Mouse (Mus musculus) splenic B cell, adult 2 months (primary cell): ENCODE data around the gene Cela3b.

Source experiments
- DNase-seq: peaks from one replicate; pipeline ENCODE4 v3.0.0-alpha.2; 2011; ENCODE audit warnings: low read depth, low spot score
- H3K27me3 ChIP-seq: 2 replicates; pipeline ENCODE4 v1.6.1; 2012; ENCODE audit warnings: mild to moderate bottlenecking, low read length, moderate library complexity, mixed read lengths; ENCODE audit not compliant: control insufficient read depth, poor library complexity, insufficient read depth, severe bottlenecking
- H3K36me3 ChIP-seq: 2 replicates; pipeline ENCODE4 v1.6.1; 2012; ENCODE audit warnings: mild to moderate bottlenecking, low read length, moderate library complexity, mixed read lengths; ENCODE audit not compliant: control insufficient read depth, poor library complexity, insufficient read depth, severe bottlenecking

Cela3b gene

DNA sequence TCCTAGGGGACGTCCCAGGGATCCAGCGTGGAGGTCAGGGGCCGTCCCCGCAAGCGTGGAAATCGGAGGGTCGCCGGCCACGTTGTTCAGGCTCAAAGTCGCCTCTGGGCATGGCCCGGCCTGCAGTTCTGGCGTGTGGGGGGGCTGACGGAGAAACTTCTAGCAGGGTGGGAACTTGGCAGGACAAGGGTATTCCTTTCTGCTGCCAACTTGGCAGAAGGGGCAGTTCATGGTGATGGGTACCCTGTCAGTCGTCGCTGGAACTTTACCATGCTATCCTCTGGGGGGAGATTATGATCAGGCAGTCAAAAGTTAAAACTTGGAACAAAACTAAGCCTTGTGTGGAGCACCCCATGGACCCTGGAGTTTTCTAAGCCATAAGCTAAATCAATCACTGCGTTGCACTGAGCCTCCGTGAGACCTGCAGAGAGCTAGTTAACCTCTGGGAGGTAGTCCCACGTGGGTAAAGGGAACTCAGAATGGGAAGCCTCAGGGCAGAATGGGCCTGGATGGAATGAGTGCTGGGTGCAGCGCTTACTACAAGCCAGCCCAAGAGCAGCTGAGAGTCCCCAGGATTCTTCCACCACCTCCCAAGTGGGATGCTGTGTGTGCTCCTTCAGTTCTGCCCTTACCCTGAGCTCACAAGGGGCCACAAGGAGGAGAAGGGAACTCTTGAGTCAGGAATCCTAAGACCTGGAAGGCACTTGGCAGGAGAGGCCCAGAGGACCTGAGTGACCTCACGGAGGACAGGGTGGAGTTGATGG is 38.9 kb upstream of the Cela3b start:
- no peaks in the 10 kb centered on the region; the same call in 1 of the 2 replicates for H3K27me3 ChIP-seq
- no peaks in the 10 kb centered on the region for H3K36me3 ChIP-seq
- peak; percentile 27 for DNase-seq

DNA sequence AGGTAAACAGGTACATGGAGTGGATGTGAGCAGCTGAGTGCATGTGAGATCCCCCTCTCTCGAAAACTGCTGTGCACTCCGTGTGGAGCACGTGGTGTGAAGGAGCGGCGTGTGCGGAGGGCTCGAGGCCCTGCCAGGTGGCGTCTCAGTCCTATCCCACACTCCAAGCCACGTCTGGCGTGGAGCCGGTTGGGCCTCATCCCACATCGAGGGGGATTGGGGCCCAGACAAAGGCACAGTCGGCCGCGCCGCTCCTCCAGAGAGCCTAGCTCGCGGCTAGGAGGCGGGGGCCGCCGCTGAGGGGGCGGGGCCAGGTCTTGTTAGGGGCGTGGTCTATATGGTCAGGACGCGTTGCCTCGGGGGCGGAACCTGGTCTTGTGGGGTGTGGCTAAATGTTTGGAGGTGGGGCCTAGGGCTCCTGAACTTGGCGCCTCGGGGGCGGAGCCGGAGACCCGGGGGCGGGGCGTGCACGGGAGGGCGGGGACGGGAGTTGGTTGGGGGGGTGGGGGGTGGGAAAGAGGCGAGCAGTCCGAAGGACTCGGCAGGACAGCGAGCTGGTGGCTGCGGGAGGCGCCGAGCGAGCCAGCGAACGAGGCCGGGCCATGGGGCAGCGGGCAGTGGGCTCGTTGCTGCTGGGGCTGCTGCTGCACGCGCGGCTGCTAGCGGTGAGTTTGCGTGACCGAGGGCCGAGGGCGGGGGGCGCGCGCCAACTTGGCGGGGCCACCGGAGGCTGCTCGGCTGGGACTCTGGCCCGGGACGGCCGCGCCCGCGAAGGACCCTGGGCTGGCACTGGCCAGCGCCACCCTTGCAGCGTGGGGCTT is 38.1 kb upstream of the Cela3b start, which contains the start of gene Hspg2:
Gene Hspg2 (plus strand): TSS at position 510 of the 821 bp plus-strand sequence.
- Histone ChIP-seq H3K36me3 (no peaks in the 10 kb centered on the region), H3K27me3 (no peaks in the 10 kb centered on the region; the same call in 1 of the 2 replicates)
- peak; percentile 92 for DNase-seq

DNA sequence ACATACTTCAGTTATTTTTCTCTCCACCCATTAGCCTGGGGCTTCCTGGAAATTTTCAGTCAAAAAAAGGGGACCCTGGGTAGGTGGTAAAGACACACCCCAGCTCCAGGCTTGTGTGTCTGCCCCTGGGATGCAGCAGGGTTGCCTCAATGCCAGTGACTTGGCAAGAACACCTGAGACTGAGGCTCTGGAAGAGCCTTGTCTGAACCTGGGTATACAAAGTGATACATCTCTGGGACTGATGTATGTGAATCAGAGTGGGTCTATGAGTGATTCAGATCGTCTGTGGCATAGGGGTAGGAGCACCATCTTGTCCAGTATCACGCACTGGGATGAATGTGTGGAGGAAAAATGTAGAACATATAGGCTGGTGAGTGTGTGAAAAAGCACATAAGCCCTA is 37.2 kb upstream of the Cela3b start:
- Histone ChIP-seq H3K36me3 (no peaks in the 10 kb centered on the region), H3K27me3 (no peaks in the 10 kb centered on the region; the same call in 1 of the 2 replicates)
- DNase-seq, result no peak

DNA sequence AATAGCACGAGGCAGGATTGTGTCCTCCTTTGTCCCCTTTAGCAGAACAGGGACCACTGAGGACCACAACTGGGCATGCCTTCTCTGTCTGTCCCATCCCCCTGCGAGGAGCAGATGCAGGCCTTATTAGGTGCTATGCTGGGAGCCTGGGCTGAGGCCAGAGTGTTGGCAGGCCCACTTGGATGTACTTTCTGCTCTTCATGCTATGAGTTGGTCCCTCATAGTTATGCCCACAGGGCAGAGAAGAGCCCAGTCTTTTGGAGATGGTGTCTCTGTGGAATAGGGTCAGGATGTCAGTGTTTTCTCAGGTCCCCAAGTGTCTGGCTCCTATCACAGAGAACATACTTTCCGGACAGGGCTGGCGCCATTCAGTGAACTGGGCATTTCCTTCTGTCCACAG is 36.7 kb upstream of the Cela3b start:
- Histone ChIP-seq H3K36me3 (no peaks in the 10 kb centered on the region), H3K27me3 (no peaks in the 10 kb centered on the region; the same call in 1 of the 2 replicates)
- DNase-seq, result no peak

DNA sequence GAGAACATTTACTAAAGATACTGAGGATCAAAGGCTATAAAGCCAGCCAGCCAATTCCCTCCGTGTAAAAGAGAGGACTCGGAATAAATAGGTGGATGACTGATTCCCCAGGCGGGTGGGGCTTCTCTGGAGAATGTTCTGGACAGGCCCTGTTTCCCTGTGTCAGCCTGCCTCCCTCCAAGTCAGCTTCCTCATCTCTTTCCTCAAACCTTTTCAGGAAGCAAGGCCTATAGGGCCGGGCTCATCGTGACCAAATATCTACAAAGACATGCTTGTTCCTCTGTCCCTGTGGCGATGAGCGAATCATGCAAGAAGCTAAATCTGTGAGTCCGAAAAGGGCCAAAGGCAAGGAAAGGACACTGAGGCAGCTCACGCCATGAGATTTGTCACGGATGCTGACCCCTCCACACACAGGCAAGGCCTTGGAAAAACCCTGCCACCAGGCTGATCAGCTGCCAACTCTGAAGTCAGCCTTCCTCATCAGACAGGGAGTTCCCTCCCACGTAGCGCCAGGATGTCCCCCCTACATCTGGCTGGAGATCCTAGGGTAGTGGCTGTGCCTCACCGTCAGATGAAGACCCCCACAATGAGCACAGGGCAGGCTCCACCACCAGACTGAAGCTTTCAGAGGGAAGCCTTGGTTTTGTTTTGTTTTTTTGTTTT is 34.9 kb upstream of the Cela3b start:
- no peak for DNase-seq
- H3K36me3 ChIP-seq, result no peaks in the 10 kb centered on the region
- no peaks in the 10 kb centered on the region; the same call in 1 of the 2 replicates for H3K27me3 ChIP-seq

DNA sequence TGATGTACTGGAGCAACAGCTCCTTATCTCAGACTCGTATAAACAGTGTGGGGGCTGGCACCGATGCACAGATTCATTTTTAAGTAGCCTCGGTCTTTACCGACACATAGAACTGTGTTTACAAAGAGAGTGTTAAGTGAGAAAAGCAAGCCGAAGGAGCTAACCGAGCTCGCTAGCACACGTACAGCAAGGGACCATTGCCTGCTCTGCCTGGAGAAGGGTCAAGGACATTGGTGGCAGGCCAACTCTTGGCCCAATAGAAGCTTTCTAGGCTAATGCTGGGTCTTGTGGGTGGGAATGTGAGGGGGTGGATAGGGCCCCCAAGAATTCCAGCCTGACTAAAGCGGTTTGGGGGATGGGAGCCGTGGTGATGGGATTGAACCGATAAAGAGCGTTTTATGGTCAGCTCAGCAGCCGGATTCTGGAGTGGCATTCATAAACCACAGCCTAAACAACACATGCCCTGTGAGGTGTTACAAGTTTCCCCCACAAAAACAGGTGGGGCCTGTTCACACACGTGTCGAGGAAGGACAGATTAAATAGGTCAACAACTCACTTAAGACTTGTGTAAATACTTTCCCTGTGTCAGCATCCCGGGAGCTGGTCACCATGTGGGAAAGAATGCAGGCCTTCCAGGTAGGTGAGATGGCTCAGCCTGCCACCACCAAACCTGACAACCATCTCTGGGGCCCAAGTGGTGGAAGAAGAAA is 31.8 kb upstream of the Cela3b start:
- no peaks in the 10 kb centered on the region for H3K27me3 ChIP-seq
- H3K36me3 ChIP-seq, result no peaks in the 10 kb centered on the region
- DNase-seq, result no peak

DNA sequence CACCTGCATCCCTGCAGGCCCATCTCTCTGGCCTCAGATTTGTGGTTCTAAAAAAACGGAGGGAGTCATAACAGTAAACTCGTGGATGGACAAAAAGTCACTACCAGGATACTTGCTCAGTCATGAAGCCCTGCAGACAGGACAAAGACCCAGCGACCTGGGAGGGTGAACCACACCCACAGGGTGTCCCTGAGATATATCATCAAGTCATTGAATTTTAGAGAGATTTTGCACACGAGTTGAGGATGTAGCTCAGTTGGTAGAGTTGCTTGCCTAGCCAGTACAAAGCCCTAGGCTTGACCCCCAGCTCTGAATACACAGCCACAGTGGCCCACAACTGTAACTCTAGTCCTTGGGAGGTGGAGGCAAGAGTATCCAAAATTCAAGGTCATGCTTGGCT is 30.9 kb upstream of the Cela3b start:
- H3K36me3 ChIP-seq, result no peaks in the 10 kb centered on the region
- DNase-seq, result no peak
- no peaks in the 10 kb centered on the region for H3K27me3 ChIP-seq

DNA sequence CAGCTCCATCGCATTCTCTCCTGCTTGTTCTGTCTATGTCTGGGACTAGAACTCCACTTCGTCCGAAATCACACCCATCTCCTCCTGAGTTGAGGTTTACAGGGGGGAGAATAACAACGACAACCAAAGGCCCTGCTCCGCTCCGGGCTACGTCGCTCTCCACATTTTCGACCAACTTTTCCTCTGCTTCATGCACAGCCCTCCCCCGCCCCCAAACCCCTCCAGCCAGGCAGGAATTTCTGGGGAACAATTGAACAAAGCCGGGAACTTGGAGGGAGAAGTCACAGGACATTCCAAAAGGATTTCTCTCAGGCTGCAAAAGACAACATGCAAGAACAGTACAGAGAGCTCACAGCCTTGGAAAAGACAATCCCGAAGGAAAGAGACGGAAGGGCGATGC is 30.3 kb upstream of the Cela3b start:
- H3K36me3 ChIP-seq, result no peaks in the 10 kb centered on the region
- H3K27me3 ChIP-seq, result no peaks in the 10 kb centered on the region
- DNase-seq, result no peak

DNA sequence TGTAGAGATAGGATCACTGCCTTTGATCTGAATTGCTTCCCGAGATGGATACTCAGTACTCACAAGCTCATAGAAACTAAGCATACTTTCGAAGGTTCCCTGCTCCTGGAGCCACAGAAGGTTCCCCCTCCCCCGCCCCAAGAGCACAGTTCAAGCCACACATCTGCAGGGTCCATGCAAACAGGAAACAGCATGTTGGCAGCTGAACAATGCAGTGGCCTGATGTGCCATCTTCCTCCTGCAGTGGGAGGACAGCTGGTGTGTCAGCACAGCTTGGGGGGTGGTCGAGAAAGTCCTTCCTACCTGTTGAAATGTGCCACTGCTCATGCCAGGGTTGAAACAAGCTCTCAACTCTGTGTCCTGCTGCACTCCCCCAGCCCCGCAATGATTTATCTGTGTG is 28.5 kb upstream of the Cela3b start:
- Histone ChIP-seq H3K27me3 (no peaks in the 10 kb centered on the region), H3K36me3 (no peaks in the 10 kb centered on the region)
- no peak for DNase-seq

DNA sequence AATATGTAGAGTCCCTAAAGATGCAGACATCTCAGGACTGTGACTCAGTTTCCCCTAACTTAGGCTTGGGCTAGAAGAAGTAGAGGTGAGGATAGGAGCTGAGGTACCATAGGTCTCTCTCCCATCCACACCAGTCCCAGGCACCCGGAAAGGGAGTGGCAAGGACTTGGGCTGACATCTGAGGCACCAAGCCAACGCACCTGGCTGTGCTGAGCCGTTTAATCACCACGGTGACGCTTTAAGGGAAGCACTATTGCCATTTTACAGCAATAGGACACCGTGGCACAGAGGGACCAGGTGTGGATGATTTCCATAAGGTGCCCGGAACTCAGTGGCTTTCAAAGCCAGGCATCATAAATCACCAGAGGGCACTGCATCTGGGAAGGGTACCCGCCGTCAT is 28.0 kb upstream of the Cela3b start:
- H3K36me3 ChIP-seq, result no peaks in the 10 kb centered on the region
- no peak for DNase-seq
- no peaks in the 10 kb centered on the region for H3K27me3 ChIP-seq

DNA sequence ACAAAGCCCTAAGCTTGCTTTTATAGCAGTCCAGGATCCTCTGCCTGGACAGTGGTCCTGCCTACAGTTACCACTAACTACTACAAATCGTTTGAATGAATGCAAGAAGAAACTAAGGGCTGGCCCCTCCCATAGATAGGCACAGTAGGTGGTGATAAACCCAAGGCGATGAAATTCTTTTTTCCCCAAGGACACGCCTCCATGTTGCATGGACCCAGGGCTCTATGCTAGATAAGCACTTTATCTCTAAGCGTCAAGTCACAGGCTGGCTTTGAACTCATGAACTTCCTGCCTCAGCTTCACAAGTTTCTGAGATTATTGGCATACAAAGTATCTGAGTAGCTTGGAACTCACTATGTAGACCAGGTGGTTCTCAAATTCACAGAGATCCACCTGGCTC is 27.0 kb upstream of the Cela3b start:
- no peak for DNase-seq
- H3K36me3 ChIP-seq, result no peaks in the 10 kb centered on the region
- H3K27me3 ChIP-seq, result no peaks in the 10 kb centered on the region

DNA sequence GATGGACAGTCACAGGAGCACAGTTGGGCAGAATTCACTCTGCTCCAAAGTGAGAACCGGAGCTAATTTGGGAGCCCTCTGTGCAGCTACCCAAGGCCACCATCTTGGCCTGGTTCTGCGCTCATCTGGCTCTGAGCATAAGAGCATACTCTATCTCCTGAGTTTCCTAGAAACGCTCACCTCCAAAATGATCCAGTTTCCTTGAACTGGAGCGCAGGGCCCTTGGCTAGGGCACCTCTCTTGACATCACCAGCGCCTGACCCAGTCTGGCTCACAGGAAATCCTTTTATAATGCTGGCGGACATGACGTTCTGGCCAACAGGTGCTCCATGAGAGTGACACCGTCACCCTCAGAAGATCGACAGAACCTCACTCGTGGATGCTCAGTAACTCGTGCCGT is 26.2 kb upstream of the Cela3b start:
- H3K27me3 ChIP-seq, result no peaks in the 10 kb centered on the region
- no peak for DNase-seq
- no peaks in the 10 kb centered on the region for H3K36me3 ChIP-seq

DNA sequence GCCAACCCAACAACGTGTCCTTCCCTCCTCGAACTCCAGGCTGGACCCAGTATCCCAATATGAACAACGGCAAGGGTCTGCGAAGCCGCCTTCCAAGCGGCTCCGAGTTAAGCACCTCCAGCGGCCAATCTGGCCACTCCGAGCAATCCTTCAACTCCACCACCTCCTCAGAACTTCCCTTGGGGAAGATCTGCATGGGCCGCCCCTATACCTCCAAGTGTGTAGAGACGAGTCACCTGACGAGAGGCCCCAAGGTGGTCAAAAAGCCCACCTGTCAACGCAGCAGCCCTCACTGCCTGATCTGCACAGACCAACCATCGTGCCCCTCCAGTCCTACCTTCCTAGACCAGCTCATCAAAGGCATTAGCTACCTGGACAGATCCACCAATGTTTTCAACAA is 24.2 kb upstream of the Cela3b start:
- DNase-seq, result no peak
- Histone ChIP-seq H3K27me3 (no peaks in the 10 kb centered on the region), H3K36me3 (no peaks in the 10 kb centered on the region)

DNA sequence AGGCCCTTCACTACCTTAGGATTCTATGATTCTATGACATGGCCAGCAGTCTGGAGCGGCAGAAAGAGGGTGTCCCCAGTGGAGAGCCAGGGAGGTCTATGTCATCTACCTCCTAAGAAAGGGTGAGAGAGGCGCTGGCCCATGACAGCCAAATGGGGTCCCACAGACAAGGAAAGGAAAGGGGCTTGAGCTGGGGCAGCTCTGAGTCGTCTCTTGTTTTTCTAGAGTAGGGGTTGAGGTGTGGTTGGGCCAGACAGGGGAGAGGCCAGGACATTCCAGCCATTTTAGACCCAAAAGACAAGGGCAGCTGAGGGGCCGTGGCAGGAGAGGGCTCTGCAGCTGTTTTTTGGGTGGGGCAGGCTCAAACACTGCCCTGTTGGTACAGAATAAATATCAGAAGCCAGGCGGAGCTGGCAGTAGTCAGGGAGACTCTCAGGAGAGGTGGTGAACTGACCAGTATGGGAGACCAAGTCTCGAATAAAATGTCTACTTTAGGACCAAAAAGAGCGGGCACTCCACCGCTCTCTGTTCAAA is 23.0 kb upstream of the Cela3b start, which contains the start of gene 1700013G24Rik:
Gene 1700013G24Rik (plus strand): TSS at position 51 of the 534 bp plus-strand sequence.
- Histone ChIP-seq H3K36me3 (no peaks in the 10 kb centered on the region), H3K27me3 (no peaks in the 10 kb centered on the region)
- no peak for DNase-seq
